Mouse (Mus musculus): ENCODE measurements around the gene Dnm1.

Gene Dnm1

GRCm38 (mm10) chr2:32275823-32276222 lies 77.3 kb downstream of the Dnm1 start:
- DNase-seq (ENCODE audit: low spot score in 2 of 2): no peak

- DNase-seq (ENCODE audit: low spot score in 2 of 2): peak; percentile 55 to 72
Observed at GRCm38 (mm10) chr2:32260635-32261034, 92.5 kb downstream of the Dnm1 start.

DNA sequence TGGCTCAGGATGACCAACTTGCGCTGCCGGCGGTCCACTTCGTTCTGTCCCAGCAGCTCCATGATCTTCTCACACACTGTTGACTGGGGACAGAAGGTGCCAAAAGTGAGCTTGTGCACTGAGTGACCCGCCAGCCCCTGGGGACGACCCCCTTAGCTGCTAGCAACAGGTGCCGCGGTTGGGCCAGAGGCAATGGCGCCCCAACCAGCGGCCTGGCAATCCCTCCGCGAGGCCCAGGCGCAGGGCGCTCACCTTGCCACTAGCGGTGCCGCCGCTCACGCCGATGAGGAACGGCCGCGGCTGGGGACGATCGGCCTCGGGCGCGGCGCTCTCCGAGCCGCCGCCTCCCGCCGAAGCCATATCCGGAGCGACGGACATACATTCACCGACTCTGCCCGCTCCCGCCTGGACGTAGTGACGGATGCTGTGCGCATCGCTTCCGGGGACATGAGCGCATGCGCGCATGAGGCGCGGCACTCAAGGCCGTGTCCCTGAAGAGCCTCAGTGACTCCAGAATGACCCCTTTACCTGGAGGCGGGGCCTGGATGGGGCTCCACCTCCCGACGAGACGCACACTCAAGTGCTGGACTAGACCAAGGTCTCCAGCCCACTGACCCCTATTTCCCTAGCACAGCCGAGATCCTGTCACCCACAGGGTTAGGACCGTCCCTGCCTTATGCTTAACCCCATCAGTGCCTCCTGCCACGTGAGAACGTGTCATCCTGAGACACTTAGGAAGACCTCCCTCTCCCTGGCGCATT lies 93.3 kb downstream of the Dnm1 start, which contains the start of gene Uck1:
Gene Uck1, minus strand, starts transcription at position 503 of the 761 bp plus-strand sequence.
- peak; percentile 80 to 83 for DNase-seq (ENCODE audit: low spot score in 2 of 2)

DNA sequence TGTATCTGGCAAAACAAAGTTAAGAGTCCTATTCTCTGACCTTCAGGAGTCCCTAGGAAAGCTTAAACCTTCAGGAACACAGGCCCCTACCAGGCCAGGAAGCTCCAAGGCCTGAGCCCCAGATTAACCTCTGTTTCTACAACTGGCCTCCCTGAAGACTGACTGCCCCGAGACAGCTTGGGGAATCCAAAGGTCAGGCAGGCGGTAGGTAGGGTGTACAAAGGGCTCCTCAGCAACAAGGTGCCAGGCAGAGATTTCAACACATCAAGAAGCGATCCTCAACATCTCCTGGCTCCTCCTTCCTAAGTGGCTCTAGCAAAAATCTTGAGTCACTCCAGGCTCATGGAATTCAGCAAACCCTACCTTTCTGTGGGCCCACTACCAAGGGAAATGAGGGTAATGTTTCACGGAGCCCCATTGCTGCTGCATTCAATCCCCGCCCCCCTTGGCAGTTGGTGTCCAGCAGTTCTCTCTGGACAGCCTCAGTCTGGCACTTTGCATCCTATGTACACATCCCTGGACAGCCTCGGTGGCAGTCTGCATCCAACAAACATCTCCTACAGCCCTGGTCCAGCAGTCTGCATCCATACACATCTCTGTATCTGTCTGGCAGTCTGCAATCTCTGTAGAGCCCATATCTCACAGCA lies 94.1 kb downstream of the Dnm1 start:
- DNase-seq (ENCODE audit: low spot score in 2 of 2): no peak
